Mouse (Mus musculus): ENCODE measurements at regions not wholly inside any gene's neighbourhood (a gene's known extent, or its start where the extent isn't known, plus 50 kb on each side); places are given as distances from the start of the nearest gene placed in this dataset.
A peak's percentile ranks its signal among the peaks of the same experiment; 100 is the strongest.

DNA sequence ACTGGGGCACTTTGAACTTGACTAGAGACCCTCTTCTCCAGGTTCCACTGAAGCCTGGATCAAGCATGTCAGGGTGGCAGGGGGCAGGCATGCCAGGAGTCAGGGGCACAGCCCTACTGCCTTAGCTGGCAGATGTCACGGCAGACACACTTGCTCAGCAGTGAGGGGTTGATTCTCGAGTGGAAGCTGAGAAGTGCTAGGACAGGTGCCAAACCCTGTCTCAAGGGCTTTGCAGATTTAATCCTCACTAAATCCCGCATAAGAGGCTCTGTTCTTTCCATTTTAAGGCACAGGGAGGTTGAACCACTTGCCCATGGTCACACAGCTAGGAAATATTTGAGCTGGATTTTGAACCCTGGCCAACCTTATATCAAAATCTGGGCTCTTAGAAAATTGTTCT lies 223.5 kb upstream of the Mvb12b start:
- no peak for DNase-seq (ENCODE audit: low spot score in 2 of 2)
- intact Hi-C loops (cut with DNase I) = no loop called here

DNA sequence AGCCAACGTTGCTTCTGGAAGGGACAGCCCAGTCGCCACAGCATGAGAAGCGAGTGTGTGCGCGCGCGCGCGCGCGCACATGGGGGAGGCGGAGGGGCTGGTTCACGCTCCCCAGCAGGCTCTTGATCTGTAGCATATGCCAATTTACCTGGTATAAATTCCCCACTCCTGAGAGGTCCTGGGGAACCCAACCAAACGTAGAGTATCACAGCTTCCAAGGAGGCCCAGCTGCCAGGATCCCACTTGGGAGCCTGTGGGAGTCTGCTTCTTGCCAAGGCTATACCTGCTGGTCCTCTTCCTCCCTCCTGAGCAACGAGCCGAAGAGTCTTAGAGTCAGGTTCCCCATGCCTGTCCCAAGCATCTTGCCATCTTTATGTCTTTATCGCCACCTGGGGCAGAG lies 222.8 kb upstream of the Mvb12b start:
- no peak for DNase-seq (ENCODE audit: low spot score in 2 of 2)
- intact Hi-C loops (cut with DNase I) = no loop called here

DNA sequence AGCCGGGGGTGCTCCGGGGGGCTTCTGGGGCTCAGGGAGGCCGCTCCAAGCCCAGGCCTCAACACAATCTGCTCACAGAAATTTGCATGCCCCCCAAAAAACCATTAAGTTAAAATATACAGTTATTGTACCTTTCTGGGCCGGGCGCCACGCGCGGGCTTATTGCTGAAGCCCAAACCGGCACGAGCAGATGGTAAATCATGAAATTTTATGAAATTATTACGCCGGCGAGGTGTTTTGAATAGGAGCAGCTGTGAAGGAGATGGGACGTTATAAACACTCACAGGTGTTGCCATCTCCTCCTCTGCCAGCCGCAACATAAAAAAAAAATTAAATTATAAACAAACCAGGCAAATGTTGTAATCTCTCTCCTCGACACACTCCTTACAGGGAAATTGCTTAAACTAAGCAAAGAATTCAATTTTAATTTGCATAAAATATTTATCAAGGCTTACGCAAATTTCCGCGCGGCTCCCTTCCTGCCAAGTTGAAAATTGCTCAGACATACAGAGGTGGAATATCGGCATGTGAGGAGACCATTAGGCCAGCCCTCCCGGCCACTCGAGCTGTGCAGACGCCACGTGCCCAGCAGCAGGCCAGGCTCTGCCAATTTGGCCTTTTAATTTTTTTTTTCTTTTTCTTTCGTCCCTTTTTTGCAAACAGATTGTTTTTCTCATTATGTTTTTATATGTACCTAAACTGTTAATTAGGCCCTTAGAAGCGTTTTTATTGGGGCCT lies 220.0 kb upstream of the Mvb12b start:
- intact Hi-C loops (cut with DNase I) = no loop called here
- peak; percentile 18 to 23 for DNase-seq (ENCODE audit: low spot score in 2 of 2)

DNA sequence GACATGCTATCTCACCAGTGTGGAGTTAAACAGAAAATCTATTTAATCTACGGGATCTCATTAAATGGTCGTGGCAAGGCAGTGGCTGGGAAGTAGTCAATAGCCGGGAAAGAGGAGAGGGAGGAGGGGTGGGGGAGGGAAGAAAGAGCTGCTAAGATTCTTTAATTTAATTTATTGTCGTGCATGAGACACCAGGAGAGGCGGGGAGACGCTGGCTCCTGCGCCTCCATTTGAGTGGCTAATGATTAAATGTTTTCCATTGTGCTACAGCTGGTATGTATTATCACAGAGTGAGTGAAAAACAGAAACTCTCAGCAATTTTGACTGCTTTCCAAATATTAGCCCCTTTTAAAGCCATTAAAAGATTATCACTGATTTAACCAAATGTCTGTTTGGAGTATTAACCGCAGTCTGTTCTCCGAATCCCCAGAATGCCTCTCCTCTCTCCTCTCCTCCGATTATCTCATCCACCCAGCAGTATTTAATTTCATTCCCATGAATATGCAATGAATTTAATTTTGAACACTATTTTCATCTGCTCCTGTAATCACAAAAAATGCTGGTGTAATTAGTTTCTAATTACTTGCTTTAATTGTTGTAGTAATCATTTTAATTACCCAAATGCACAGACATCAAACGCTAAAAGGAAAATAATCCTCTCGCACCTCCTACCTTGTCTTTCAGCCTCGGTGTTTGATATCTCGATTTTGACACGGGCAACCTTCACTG lies 219.3 kb upstream of the Mvb12b start:
- intact Hi-C loops (cut with DNase I) = no loop called here
- DNase-seq (ENCODE audit: low spot score in 2 of 2) = peak in 1 of 2 experiments; percentile 12

DNA sequence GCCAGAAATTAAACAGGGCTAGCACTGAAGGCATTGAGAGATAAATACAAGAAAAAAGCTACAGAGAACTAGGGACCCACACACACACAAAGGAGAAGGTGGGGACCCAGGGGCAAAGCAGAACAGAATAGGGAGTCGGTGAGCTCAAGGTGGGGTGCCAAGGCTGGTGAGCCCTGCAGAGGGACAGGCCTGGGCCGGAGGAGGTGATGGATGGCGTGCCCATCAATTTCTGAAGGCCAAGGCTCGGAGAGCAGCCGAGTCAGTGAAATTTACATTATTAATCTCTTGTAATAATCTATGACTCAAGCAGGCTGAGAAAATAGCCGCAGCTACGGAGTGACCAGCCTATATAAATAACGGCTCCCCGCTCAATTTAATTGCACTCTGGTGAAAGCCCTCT lies 218.5 kb upstream of the Mvb12b start:
- no peak for DNase-seq (ENCODE audit: low spot score in 2 of 2)
- intact Hi-C loops (cut with DNase I) = no loop called here

DNA sequence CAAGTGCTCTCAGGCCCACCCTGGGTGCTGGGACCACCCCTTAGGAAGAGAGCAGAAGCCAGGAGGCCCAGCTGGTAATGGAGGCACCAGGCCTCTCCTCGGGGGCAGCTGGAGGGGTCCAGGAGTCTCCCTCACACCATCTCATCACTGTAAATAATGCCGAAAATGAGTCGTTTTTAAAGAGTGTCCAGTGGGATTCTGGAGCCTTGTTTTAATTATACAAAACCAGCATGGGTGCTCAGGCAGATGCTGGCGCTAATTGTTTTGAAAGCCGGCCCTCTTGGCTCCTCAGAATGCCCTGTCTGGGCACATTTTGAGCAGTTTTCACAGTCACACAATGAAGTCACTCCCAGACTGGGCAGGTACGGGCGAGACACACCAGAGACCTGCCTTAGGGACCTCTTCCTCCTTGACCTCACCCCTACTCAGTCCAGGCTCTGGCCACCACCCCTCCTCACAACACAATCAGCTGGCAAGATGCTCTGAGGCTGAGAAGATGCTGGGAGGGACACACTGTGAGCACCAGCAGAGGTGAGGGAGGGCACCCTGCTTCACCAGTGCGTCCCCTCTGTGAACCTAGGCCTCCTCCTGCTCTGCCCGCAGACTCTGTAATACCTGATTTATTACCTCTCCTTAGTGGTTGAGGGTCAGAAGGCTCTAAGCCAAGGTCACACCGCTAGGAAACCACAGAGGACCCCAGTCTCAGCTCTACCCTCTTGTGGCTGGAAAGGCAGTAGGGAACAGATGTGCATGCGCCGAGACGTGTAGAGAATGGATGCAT lies 217.7 kb upstream of the Mvb12b start:
- DNase-seq (ENCODE audit: low spot score in 2 of 2) = no peak
- intact Hi-C loops (cut with DNase I) = no loop called here

DNA sequence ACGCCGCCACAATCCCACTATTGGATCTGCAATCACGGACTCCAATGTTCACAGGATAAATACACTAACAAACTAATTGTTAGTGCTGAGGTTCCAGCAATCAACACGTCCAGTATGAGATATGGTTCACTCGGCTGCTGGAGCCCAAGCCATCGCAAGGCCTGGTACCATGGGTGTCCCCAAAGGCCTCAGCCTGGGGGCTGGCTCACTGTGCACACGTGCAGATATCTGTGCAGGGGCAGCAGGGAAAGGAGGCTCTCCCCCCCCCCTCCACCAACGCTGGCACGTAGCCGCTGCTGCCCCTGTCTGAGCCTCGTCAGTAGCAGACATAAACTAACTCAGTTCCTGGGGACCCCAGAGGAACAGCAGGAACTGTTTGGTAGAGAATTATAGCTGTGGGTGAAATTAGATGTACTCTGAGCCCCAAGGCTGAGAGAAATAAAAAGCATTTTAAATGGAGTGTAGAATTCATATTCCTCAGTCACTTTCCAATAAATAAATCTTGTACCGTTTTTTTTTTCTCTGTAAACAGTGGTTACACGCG lies 210.3 kb upstream of the Mvb12b start:
- DNase-seq (ENCODE audit: low spot score in 2 of 2) = no peak
- intact Hi-C loops (cut with DNase I) = no loop called here

DNA sequence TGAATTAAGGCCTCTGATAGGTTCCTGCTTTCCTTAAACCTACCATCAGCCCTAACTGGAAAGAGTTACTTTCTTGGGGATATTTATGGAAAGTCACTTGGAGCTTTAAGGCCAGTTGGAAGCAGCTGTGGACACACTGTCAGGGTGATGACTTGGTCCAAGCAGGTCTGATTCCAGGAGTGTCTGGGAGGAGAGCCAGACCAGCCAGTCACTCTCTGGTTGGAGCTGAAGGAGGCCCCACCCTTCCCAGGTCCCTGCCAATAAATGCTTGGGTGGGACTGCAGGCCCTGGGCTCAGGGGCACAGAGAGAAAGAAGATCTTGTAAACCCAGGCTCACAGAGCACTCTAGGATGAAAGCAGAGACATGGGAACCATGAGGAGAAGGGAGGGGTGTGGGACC lies 208.8 kb upstream of the Mvb12b start:
- intact Hi-C loops (cut with DNase I) = no loop called here
- DNase-seq (ENCODE audit: low spot score in 2 of 2) = no peak

DNA sequence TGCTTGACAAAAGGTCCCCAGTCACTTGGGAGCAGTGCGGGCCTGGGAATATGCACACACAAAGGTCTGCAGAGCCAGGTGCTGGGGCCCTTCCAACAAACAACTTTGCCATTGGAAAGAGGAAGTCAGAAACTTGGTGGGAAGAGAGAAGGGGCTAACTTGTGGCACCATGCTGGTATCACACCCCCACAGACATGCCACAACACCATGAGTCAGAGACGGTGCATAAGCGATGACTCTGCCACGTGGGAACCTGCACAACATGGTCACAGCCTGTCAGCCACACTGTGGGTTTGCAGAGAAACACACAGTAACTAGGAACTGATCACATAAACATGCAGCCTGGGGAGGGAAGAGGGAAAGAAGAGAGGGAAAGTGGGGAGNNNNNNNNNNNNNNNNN lies 201.1 kb upstream of the Mvb12b start:
- peak in 1 of 2 experiments; percentile 13 for DNase-seq (ENCODE audit: low spot score in 2 of 2)
- intact Hi-C loops (cut with DNase I) = no loop called here

DNA sequence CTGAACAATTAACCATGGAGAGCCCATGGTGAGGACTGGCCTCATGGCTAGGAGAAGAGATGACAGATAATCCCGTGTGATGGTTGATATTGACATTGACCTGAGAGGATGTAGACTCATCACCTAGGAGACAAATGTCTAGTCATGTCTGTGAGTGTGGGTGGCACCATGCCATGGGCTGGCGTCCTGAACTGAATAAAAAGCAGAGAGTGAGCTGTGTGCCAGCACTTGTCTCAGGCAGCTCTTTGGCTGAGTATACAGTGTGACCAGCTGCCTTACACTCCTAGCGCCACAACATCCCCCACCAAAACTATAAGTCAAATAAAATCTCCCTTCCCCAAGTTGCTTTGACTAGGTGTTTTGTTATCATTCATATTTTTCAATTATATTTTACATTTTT lies 198.4 kb upstream of the Mvb12b start:
- peak; percentile 44 to 73 for DNase-seq (ENCODE audit: low spot score in 2 of 2)
- intact Hi-C loops (cut with DNase I) = no loop called here

DNA sequence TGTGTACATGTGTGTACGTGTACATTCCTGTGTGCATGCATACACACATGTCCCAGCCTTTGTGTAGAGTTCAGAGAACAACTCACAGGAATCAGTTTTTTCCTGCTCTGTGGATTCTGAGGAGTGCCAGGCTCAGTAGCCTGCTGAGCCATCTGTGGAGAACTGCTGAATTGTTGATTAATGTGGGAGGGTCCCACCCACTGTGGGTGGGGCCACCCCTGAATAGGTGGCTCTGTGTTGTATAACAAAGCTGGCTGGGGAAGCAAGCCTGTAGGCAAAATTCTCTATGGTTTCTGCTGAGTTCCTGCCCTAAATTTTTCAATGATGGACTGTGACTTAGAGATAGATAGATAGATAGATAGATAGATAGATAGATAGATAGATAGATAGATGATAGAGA lies 196.8 kb upstream of the Mvb12b start:
- intact Hi-C loops (cut with DNase I) = no loop called here
- DNase-seq (ENCODE audit: low spot score in 2 of 2) = peak; percentile 17 to 30

DNA sequence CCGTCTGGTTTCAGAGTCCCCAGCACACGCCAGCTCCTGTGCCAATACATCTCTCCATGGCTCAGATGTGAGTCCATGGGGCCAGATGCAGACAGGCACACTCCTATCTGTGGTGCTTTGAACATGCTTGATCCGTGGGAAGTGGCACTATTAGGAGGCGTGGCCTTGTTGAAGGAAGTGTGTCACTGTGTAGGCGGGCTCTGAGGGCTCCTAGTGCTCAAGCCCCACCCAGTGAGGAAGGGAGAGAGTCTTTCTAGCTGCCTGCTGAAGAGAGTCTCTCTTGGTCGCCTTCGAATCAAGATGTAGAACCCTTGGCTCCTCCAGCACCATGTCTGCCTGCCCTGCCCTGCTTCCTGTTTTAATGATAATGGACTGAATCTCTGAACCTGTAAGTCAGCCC lies 194.7 kb upstream of the Mvb12b start:
- no peak for DNase-seq (ENCODE audit: low spot score in 2 of 2)
- intact Hi-C loops (cut with DNase I) = no loop called here

DNA sequence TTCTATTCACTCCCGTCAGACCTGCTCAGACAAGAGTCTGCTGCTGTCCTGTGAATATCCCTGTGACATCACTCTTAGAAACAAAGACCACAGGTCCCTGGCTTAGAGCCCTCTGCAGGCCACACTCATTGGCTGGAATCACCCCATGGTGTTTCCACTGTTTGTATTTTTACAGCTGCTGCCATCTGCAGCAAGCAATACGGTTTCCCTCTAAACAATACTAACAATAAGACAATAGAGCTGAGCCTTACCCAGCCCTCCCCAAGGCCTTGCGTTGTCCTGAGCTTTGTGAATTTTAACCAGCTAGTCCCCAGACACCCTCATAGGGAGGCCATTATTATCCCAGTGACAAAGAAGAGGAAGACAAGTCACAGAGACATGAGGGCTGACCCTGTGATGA lies 192.4 kb upstream of the Mvb12b start:
- intact Hi-C loops (cut with DNase I) = no loop called here
- no peak for DNase-seq (ENCODE audit: low spot score in 2 of 2)

DNA sequence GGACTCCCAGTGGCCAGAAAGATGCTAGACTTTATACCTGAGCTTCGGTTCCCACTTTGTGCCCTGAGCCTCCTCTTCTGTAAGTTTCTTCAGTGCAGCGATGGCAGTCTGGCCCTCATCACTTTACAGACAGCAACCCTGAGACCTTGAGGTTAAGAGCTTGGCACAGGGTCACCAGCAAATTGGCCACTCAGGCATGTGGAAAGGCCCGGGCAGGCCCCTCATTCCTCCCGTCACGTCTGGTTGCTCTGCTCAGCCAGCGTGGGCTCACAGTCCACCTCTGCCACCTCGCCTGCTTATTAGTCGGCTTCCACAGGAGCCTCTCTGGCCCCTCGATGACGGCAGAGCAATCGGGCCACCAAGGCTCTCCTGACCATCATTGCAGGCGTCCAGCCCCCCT lies 191.5 kb upstream of the Mvb12b start:
- intact Hi-C loops (cut with DNase I) = no loop called here
- no peak for DNase-seq (ENCODE audit: low spot score in 2 of 2)

DNA sequence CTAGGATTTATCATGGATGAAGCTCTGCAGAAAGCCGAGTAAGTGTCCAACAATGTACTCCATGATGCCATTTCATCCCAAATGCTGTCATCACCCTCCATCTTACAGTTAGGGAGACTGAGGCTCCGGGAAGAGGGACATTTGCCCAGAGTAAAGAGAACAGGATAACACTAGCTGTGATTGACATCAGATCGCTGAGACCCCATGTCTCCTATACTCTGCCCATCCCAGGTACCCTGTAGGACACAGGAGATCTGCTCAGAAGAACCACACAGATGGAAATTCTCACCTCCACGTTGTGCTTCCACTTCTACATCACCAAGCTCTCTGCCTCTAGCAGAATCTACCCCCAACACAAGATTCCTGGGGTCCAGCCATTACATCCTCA lies 191.1 kb upstream of the Mvb12b start:
- no peak for DNase-seq (ENCODE audit: low spot score in 2 of 2)
- intact Hi-C loops (cut with DNase I) = no loop called here

DNA sequence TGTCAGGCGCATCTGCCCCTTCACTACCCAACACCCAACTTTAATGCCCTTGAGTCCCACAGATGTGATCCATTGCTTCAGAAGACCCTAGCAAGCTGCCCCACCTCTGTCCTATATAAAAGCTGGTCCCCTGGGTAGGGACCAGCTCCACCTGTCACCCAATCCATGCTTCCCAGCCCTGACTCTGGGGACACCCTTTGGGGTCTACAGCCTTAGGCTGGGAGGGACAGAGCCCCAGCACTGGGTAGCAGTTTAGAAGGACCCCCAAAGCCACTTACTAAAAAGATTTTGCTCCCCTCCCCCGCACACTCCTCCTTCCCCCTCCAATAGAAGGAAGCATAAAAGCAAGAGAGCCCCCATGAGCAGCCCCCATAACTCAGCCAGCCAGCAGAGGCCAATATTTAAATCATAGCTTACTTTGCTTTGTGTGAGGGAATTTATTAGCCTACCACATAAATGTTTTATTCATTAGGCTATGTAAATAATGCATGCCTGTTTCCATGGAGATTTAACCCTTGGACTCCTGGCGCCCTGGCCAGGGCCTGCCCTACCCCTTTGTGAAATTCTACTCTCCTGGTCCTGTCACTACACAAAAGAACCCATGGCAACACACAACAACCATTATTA lies 190.6 kb upstream of the Mvb12b start:
- intact Hi-C loops (cut with DNase I) = no loop called here
- DNase-seq (ENCODE audit: low spot score in 2 of 2) = no peak

DNA sequence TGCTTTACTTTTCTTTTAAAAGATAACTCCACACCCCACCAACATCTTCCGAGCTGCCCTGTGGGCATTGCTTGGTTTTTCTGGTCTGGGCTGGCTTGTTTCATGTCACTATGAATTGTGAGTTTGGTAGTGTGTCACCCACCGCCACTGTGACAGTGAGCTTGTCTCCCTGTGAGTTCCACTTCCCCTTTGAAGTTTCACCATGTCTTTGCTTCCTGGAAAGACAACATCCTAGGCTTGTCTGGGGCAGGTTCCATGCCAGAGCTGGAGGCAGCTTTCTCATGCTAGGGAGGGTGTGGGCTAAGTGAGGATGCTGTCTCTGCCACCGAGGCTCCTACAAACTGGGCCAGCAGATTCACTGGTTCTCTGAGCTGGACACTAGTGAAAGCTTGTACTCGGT lies 188.6 kb upstream of the Mvb12b start:
- intact Hi-C loops (cut with DNase I) = no loop called here
- DNase-seq (ENCODE audit: low spot score in 2 of 2) = no peak

DNA sequence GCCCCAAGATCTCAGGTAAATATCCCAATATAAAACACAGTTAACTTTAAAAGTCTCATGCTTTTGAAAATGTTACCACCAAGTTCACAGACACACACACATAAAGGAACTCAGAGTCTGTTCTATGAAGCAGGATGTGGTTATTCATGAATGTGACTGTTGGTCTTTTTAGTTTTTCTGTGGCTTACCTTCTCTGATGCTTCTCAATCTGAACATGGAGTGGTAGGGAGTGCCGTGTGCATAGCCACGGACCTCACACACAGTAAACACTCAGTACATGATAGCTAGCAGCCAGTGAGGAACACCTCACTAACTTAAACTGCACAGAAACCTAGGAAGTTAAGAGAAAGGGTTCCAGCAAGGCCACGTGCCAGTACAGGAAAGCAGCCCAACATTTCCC lies 186.3 kb upstream of the Mvb12b start:
- DNase-seq (ENCODE audit: low spot score in 2 of 2) = no peak
- intact Hi-C loops (cut with DNase I) = no loop called here

DNA sequence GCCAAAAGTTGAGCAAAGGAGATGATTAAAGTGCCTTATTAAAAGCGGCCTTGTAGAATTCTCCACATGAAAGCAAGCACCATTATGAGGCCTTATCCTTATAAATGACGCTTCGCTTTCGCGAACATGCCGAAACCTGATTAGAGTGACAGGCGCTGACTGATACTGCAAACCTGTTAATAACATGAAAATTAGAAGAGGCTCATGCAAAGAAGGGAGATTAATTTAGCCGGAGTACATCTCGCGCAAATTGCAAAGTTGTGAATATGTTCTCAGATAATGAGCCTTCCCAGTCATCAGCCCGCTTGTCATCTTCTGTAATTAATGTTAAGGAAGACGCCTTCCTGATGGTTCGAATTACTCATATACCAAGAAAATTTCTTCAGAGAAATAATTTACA lies 177.8 kb upstream of the Mvb12b start:
- intact Hi-C loops (cut with DNase I) = no loop called here
- DNase-seq (ENCODE audit: low spot score in 2 of 2) = no peak

DNA sequence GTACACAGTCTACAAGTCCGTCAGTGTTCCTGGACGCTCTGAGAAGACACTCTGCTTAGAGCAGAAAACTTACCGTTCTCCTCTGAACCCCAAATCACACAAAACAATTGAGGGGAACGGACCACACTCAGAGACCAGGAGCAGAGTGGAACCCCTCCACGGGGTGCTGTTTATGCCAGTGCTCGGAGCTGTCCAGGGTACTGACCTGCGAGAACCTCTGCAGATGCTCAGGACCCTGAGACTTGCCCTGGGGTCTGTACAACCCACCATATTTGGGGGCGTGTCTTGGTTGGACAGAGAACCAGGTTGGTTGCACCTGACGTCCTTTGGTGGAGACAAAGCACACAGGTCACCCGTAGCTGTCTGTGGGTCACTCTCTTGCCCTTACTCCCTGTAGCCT lies 177.3 kb upstream of the Mvb12b start:
- intact Hi-C loops (cut with DNase I) = no loop called here
- DNase-seq (ENCODE audit: low spot score in 2 of 2) = no peak

Data from left cerebral cortex, postnatal 14 days (tissue).